Comparison of ENCODE assay signal across 8 mouse cellular contexts in the genomic region with DNA sequence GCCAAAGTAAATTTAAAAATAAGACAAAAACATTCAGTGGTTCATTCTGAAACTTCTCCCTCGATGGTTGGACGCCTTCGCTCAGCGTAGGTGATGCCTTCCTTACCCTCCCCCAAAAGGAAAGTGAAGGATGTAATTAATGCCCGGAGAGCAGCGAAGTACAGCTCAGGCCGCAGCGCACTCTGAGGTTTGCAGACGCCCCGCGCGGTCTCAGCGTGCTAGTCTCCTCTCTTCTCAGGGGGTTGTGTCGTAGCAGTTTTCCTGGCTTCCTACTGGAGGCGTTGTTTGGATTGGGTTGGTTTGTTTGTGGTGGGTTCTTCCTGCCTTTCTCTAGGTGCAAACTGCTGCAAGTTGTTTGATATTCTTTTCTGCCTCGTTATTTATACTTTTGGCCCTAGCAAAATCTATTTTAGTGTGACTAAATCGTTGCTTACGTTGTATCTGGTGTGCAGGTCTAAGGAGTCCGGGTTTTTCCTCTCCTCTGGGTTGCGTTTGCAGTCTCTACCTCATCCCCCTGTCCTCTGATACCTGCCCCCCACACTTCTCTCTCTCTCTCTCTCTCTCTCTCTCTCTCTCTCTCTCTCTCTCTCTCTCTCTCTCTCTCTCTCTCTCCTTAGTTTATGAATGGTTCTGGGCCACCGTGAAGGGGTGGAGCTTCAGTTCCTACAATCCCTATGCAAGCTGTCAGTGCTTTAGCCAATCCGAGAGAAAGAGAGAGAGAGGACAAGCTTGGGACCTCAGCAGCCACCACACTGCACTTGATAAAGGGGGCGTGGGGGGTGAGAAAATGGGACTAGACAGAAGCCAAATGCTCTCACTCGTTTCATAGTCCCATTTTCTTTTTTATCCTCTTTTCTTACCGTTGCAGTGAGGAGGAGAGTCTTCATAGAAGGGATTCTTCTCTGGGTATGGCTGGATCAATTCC. TPM values are rescaled to one million over a fixed set of nuclear protein-coding genes. Genes with fewer than 3 reads are reported as not detected.
DNase-seq lines count a peak whose midpoint lies in the region; ATAC-seq and TF ChIP-seq lines count a peak whose summit lies in the region.

A gene (minus strand): TSS at position 539 of the 925 bp plus-strand sequence.

- ATAC-seq in heart, embryonic 15.5 days (replicated peaks; ENCODE audit: insufficient number of reproducible peaks, insufficient read depth, low FRiP score, low read depth): peak; percentile 69
- ATAC-seq in limb, embryonic 12.5 days (ENCODE audit: insufficient number of reproducible peaks, insufficient read depth, low FRiP score, low TSS enrichment, low read depth): peak; percentile 83

- TF ChIP-seq POLR2A in embryonic fibroblast, embryonic 13.5 days (IDR thresholded peaks at IDR 0.05; ENCODE audit: low read depth, low read length): peak; percentile 67

- H3K27me3 ChIP-seq in heart, embryonic 15.5 days: peaks cover 40% of the 10 kb centered on the region
- H3K27me3 ChIP-seq in limb, embryonic 12.5 days: peaks cover 6% of the 10 kb centered on the region; the same call in 1 of the 2 replicates

- H3K27ac ChIP-seq in heart, embryonic 15.5 days: peak within 1 kb of the TSS; percentile 29; the same call in 1 of the 2 replicates
- H3K27ac ChIP-seq in embryonic fibroblast, embryonic 13.5 days (ENCODE audit: insufficient read depth, low read length): peak within 1 kb of the TSS; percentile 55
- peak within 1 kb of the TSS; percentile 100 for H3K27ac ChIP-seq in limb, embryonic 12.5 days

- peak within 1 kb of the TSS; percentile 70 for H3K4me2 ChIP-seq in heart, embryonic 15.5 days
- H3K4me2 ChIP-seq in limb, embryonic 12.5 days: peak within 1 kb of the TSS; percentile 76

- intact Hi-C loops in heart, postnatal 25 days (cut with DNase I): no loop called here

- no peaks in the 10 kb centered on the region for H3K36me3 ChIP-seq in heart, embryonic 15.5 days
- H3K36me3 ChIP-seq in limb, embryonic 12.5 days: no peaks in the 10 kb centered on the region

- no peak for DNase-seq in heart, postnatal 25 days (ENCODE audit: low spot score)
- DNase-seq in adrenal gland, adult 2 months: peak; percentile 50
- DNase-seq in retina, embryonic 14.5 days (ENCODE audit: low spot score): peak; percentile 89
- DNase-seq in spleen, postnatal 14 days (ENCODE audit: low spot score in 2 of 2): no peak
- DNase-seq in ovary, postnatal 14 days (ENCODE audit: low spot score): no peak

- H3K4me1 ChIP-seq in heart, embryonic 15.5 days (replicated peaks): peaks cover 29% of the 10 kb centered on the region
- H3K4me1 ChIP-seq in embryonic fibroblast, embryonic 13.5 days (ENCODE audit: control insufficient read depth, insufficient read depth, low read length): no peaks in the 10 kb centered on the region
- peaks cover 27% of the 10 kb centered on the region for H3K4me1 ChIP-seq in limb, embryonic 12.5 days (replicated peaks)

- peak within 1 kb of the TSS; percentile 46 for H3K4me3 ChIP-seq in heart, embryonic 15.5 days
- peak within 1 kb of the TSS; percentile 36 for H3K4me3 ChIP-seq in embryonic fibroblast, embryonic 13.5 days (ENCODE audit: insufficient read depth, low read length)
- peak within 1 kb of the TSS; percentile 81 for H3K4me3 ChIP-seq in limb, embryonic 12.5 days (replicated peaks)

- H3K9ac ChIP-seq in heart, embryonic 15.5 days: peak within 1 kb of the TSS; percentile 51; the same call in 1 of the 2 replicates
- H3K9ac ChIP-seq in limb, embryonic 12.5 days (replicated peaks): peak within 1 kb of the TSS; percentile 100

- TF ChIP-seq CTCF in embryonic fibroblast, embryonic 13.5 days (IDR thresholded peaks at IDR 0.05; ENCODE audit: borderline replicate concordance, insufficient read depth, low read length): no peak

- no peaks in the 10 kb centered on the region for H3K9me3 ChIP-seq in heart, embryonic 15.5 days (replicated peaks)
- H3K9me3 ChIP-seq in limb, embryonic 12.5 days: no peaks in the 10 kb centered on the region

- 2% methylated on average over 23 of the region's 25 CpGs for WGBS in heart, embryonic 15.5 days
- WGBS in limb, embryonic 12.5 days: 0% methylated on average over 25 of the region's 25 CpGs

RNA-seq across cellular contexts. Expression of the gene that starts here (rescaled TPM):
- 1.5 and 3.3 TPM in 2 replicates for polyA plus RNA-seq in heart, embryonic 15.5 days (2015; fragmentation: Nextera tagmentation; extraction: Ambion mirVana)
- total RNA-seq in heart, postnatal 25 days (2021): under 1 TPM in 1 of 2 experiments, not detected in 1; 0.20 TPM
- 10 to 100 TPM in 1 of 2 experiments, 1 to 10 TPM in 1; 7.3 to 14.6 TPM for total RNA-seq in adrenal gland, adult 2 months (2021)
- polyA plus RNA-seq in adrenal gland, adult 2 months (2012; rRNA removed): 4.0 and 6.1 TPM in 2 replicates
- 8.4 and 25.5 TPM in 2 replicates for polyA plus RNA-seq in embryonic fibroblast, embryonic 13.5 days (2011; ENCODE audit: insufficient read length, low read depth, missing spikeins)
- 142 and 172 TPM in 2 replicates for polyA plus RNA-seq in limb, embryonic 12.5 days (2016; fragmentation: Nextera tagmentation; extraction: Ambion mirVana)

Comparison
In these comparisons a context has a peak if more than half of its experiments do, and no peak if none do; other contexts are left out.
1. RNA of the gene that starts here (total RNA-seq): 7.3 to 14.6 TPM in adrenal gland, adult 2 months; 0.20 TPM in heart, postnatal 25 days; every median in the first group is over 4 times any median in the second.
2. H3K27ac ChIP-seq: peak in every context shown above with its lines; median percentile 100 in limb, embryonic 12.5 days; 55 in embryonic fibroblast, embryonic 13.5 days; 29 in heart, embryonic 15.5 days.
3. DNase-seq: peak in adrenal gland, adult 2 months (single experiment) and retina, embryonic 14.5 days (single experiment); none in heart, postnatal 25 days (single experiment), spleen, postnatal 14 days (0 of 2) and ovary, postnatal 14 days (single experiment).
4. Peak in every context shown above with its lines, with median percentiles within 50 percentile points of each other: H3K4me3 ChIP-seq.